ENCODE assay signal across 35 mouse cellular contexts in genomic region chr9:44411601-44412130, GRCm38 (mm10). TPM values are rescaled to one million over a fixed set of nuclear protein-coding genes. Genes with fewer than 3 reads are reported as not detected.
DNase-seq lines count a peak whose midpoint lies in the region; ATAC-seq and TF ChIP-seq lines count a peak whose summit lies in the region.
"Had no signal": no experiment of that assay in that cellular context is flagged by ENCODE, and none has a peak within 500 bp of the region (broad histone marks: within the 10 kb centered on the region; RNA-seq: fewer than 3 reads in every experiment).

No protein-coding gene starts in this region.

- 0 out of 2 replicates have a peak overlapping the region, but pooled peaks have one; percentile 1 for H3K9ac ChIP-seq in liver, embryonic 12.5 days
- no peak overlapping the region for H3K9ac ChIP-seq in ES-Bruce4 (ENCODE audit: low read depth, poor library complexity, severe bottlenecking)
- H3K9ac ChIP-seq: forebrain, embryonic 13.5 days; heart, embryonic 15.5 days; hindbrain, embryonic 12.5 days; intestine, embryonic 15.5 days; limb, embryonic 15.5 days; lung, embryonic 14.5 days; midbrain, embryonic 12.5 days; stomach, embryonic 15.5 days had no signal

- H3K4me2 ChIP-seq in liver, embryonic 12.5 days, result no peak overlapping the region
- no peak overlapping the region for H3K4me2 ChIP-seq in myocyte (ENCODE audit: low read depth)
- H3K4me2 ChIP-seq: forebrain, embryonic 13.5 days; heart, embryonic 15.5 days; hindbrain, embryonic 12.5 days; intestine, embryonic 15.5 days; limb, embryonic 15.5 days; lung, embryonic 14.5 days; midbrain, embryonic 12.5 days; stomach, embryonic 15.5 days had no signal

- ATAC-seq in liver, embryonic 12.5 days, result no peak
- ATAC-seq in CD4-positive, CD25-positive, alpha-beta regulatory T cell, adult 4 months, result no peak
- ATAC-seq: forebrain, embryonic 13.5 days; hindbrain, postnatal 0 days; intestine, embryonic 15.5 days had no signal

- H3K4me3 ChIP-seq in liver, embryonic 12.5 days, result no peak overlapping the region
- H3K4me3 ChIP-seq in ES-Bruce4 (ENCODE audit: low read depth, low read length), result no peak overlapping the region
- no peak overlapping the region for H3K4me3 ChIP-seq in myocyte
- H3K4me3 ChIP-seq: forebrain, embryonic 13.5 days; heart, embryonic 10.5 days; heart, embryonic 15.5 days; hindbrain, embryonic 12.5 days; intestine, embryonic 15.5 days; limb, embryonic 10.5 days; limb, embryonic 15.5 days; midbrain, embryonic 12.5 days; stomach, embryonic 15.5 days had no signal

- peaks cover 57% of the 10 kb centered on the region for H3K4me1 ChIP-seq in liver, embryonic 12.5 days
- H3K4me1 ChIP-seq in ES-Bruce4 (ENCODE audit: control insufficient read depth, insufficient read depth, low read length), result no peaks in the 10 kb centered on the region

- TF ChIP-seq EP300 in ES-Bruce4 (IDR thresholded peaks at IDR 0.05; ENCODE audit: insufficient read depth, low read depth, low read length), result no peak

- TF ChIP-seq POLR2A in ES-Bruce4 (IDR thresholded peaks at IDR 0.05; ENCODE audit: insufficient read depth, low read length), result no peak
- no peak for TF ChIP-seq POLR2A in myocyte (IDR thresholded peaks at IDR 0.05; ENCODE audit: insufficient read length, low read depth)

- H3K36me3 ChIP-seq in liver, embryonic 12.5 days, result peaks cover 80% of the 10 kb centered on the region
- H3K36me3 ChIP-seq in ES-Bruce4 (ENCODE audit: control insufficient read depth, insufficient read depth, low read length, poor library complexity, severe bottlenecking) (peaks cover 63% of the 10 kb centered on the region), myocyte (ENCODE audit: control insufficient read depth, insufficient read depth) (peaks cover 46% of the 10 kb centered on the region)

- no peaks in the 10 kb centered on the region for H3K9me3 ChIP-seq in liver, embryonic 12.5 days (replicated peaks)
- H3K9me3 ChIP-seq in ES-Bruce4 (replicated peaks; ENCODE audit: control insufficient read depth, insufficient read depth, low read length, poor library complexity, severe bottlenecking), result no peaks in the 10 kb centered on the region
- H3K9me3 ChIP-seq: forebrain, embryonic 13.5 days; heart, embryonic 10.5 days; heart, embryonic 15.5 days; hindbrain, embryonic 12.5 days; intestine, embryonic 15.5 days; limb, embryonic 10.5 days; limb, embryonic 15.5 days; midbrain, embryonic 12.5 days; stomach, embryonic 15.5 days had no signal

- no peak for DNase-seq in liver
- DNase-seq in gonadal fat pad, adult 2 months (ENCODE audit: low read depth), result peak; percentile 70
- no peak for DNase-seq in adrenal gland, adult 2 months
- DNase-seq: adrenal gland, adult 8-10 months; B cell, adult 2 months; cerebellum, adult 8-10 months; embryo, embryonic 11 days; gastrocnemius, postnatal 10 days; kidney, adult 2 months; lung, embryonic 14.5 days; lung, postnatal 14 days; retina, postnatal 1 day; right cerebral cortex, postnatal 14 days; thymus, postnatal 14 days had no signal

- H3ac ChIP-seq in myocyte (ENCODE audit: control insufficient read depth, insufficient read length), result no peak overlapping the region

- H3K27ac ChIP-seq in liver, embryonic 12.5 days, result peak overlapping the region; percentile 70
- 0 out of 2 replicates have a peak overlapping the region, but pooled peaks have one; percentile 16 for H3K27ac ChIP-seq in ES-Bruce4 (ENCODE audit: insufficient read depth, low read length)
- H3K27ac ChIP-seq: forebrain, embryonic 13.5 days; heart, embryonic 10.5 days; heart, embryonic 15.5 days; hindbrain, embryonic 12.5 days; hindbrain, postnatal 0 days; intestine, embryonic 15.5 days; kidney, postnatal 0 days; limb, embryonic 10.5 days; limb, embryonic 15.5 days; midbrain, embryonic 12.5 days; stomach, embryonic 15.5 days had no signal

- WGBS in liver, embryonic 12.5 days (ENCODE audit: insufficient replicate concordance), result 69% methylated on average over 1 of the region's 1 CpGs

- peaks cover 29% of the 10 kb centered on the region for H3K79me2 ChIP-seq in myocyte (ENCODE audit: control insufficient read depth, insufficient read depth)

- TF ChIP-seq CTCF in ES-Bruce4 (IDR thresholded peaks at IDR 0.05; ENCODE audit: low read depth, low read length), result no peak

- no peaks in the 10 kb centered on the region for H3K27me3 ChIP-seq in liver, embryonic 12.5 days (replicated peaks)
- no peaks in the 10 kb centered on the region for H3K27me3 ChIP-seq in ES-Bruce4 (ENCODE audit: control insufficient read depth, insufficient read depth, low read length, poor library complexity, severe bottlenecking)
- no peaks in the 10 kb centered on the region for H3K27me3 ChIP-seq in myocyte (ENCODE audit: control insufficient read depth, insufficient read depth, insufficient read length)
- H3K27me3 ChIP-seq: forebrain, embryonic 13.5 days; heart, embryonic 15.5 days; hindbrain, embryonic 12.5 days; intestine, embryonic 15.5 days; limb, embryonic 15.5 days; midbrain, embryonic 12.5 days; stomach, embryonic 15.5 days had no signal

TF ChIP-seq in myocyte, 11 proteins besides CTCF, POLR2A, EP300 and RAD21:
- no peak for TF ChIP-seq E2F4 (IDR thresholded peaks at IDR 0.05; ENCODE audit: insufficient read depth)
- no peak for TF ChIP-seq MAX (IDR thresholded peaks at IDR 0.05; ENCODE audit: low read depth)
- TF ChIP-seq POLR2AphosphoS2 (IDR thresholded peaks at IDR 0.05; ENCODE audit: insufficient read length, low read depth), result peak; percentile 53

RNA-seq across cellular contexts. Expression of gene Trappc4, which starts 4.3 kb away (rescaled TPM):
- 77.7 and 79.9 TPM in 2 replicates for polyA plus RNA-seq in liver, embryonic 12.5 days (2016; fragmentation: Nextera tagmentation; extraction: Ambion mirVana)
- polyA plus RNA-seq in ES-Bruce4 (2011; ENCODE audit: insufficient read depth, insufficient read length, low read depth, missing spikeins), result 83.0 and 89.8 TPM in 2 replicates
- polyA plus RNA-seq in gonadal fat pad, adult 2 months (2012; rRNA removed), result 63.4 and 83.7 TPM in 2 replicates
- 119 TPM for polyA plus RNA-seq in myocyte (2012; fragmentation: generic; extraction: Trizol)
- 10 to 100 TPM; 81.3 to 92.1 TPM for total RNA-seq in adrenal gland, adult 2 months (2021)
- polyA plus RNA-seq in adrenal gland, adult 2 months (2012; rRNA removed), result 44.2 and 51.2 TPM in 2 replicates
- polyA plus RNA-seq in CD4-positive, CD25-positive, alpha-beta regulatory T cell, adult 4 months (2017; shearing (Covaris generic)), result 100 to 1,000 TPM; 143 to 153 TPM

RNA-seq across cellular contexts. Expression of gene Rps25, which starts 4.7 kb away (rescaled TPM):
- 1,783 and 1,792 TPM in 2 replicates for polyA plus RNA-seq in liver, embryonic 12.5 days (2016; fragmentation: Nextera tagmentation; extraction: Ambion mirVana)
- polyA plus RNA-seq in ES-Bruce4 (2011; ENCODE audit: insufficient read depth, insufficient read length, low read depth, missing spikeins) (4,348 and 4,428 TPM in 2 replicates), myocyte (2012; fragmentation: generic; extraction: Trizol) (1,955 TPM)
- 255 and 355 TPM in 2 replicates for polyA plus RNA-seq in gonadal fat pad, adult 2 months (2012; rRNA removed)
- total RNA-seq in adrenal gland, adult 2 months (2021), result 1,000 to 10,000 TPM; 1,025 to 1,177 TPM
- 21.7 and 23.2 TPM in 2 replicates for polyA plus RNA-seq in adrenal gland, adult 2 months (2012; rRNA removed)
- polyA plus RNA-seq in CD4-positive, CD25-positive, alpha-beta regulatory T cell, adult 4 months (2017; shearing (Covaris generic)), result 1,000 to 10,000 TPM; 2,962 to 3,624 TPM

RNA-seq across cellular contexts. Expression of gene Ccdc84, which starts 6.7 kb away (rescaled TPM):
- 16.8 and 18.6 TPM in 2 replicates for polyA plus RNA-seq in liver, embryonic 12.5 days (2016; fragmentation: Nextera tagmentation; extraction: Ambion mirVana)
- polyA plus RNA-seq in ES-Bruce4 (2011; ENCODE audit: insufficient read depth, insufficient read length, low read depth, missing spikeins), result 13.7 and 14.3 TPM in 2 replicates
- 25.4 and 35.0 TPM in 2 replicates for polyA plus RNA-seq in gonadal fat pad, adult 2 months (2012; rRNA removed)
- polyA plus RNA-seq in myocyte (2012; fragmentation: generic; extraction: Trizol), result 15.6 TPM
- total RNA-seq in adrenal gland, adult 2 months (2021), result 10 to 100 TPM; 14.5 to 21.1 TPM
- 12.3 and 23.7 TPM in 2 replicates for polyA plus RNA-seq in adrenal gland, adult 2 months (2012; rRNA removed)
- polyA plus RNA-seq in CD4-positive, CD25-positive, alpha-beta regulatory T cell, adult 4 months (2017; shearing (Covaris generic)), result 10 to 100 TPM; 24.7 to 27.2 TPM

RNA-seq across cellular contexts. Expression of gene Slc37a4, which starts 15.0 kb away (rescaled TPM):
- 19.7 and 21.1 TPM in 2 replicates for polyA plus RNA-seq in liver, embryonic 12.5 days (2016; fragmentation: Nextera tagmentation; extraction: Ambion mirVana)
- polyA plus RNA-seq in ES-Bruce4 (2011; ENCODE audit: insufficient read depth, insufficient read length, low read depth, missing spikeins), result 7.7 and 8.1 TPM in 2 replicates
- polyA plus RNA-seq in gonadal fat pad, adult 2 months (2012; rRNA removed), result 90.4 and 96.0 TPM in 2 replicates
- polyA plus RNA-seq in myocyte (2012; fragmentation: generic; extraction: Trizol), result 20.8 TPM
- 10 to 100 TPM; 14.4 to 15.6 TPM for total RNA-seq in adrenal gland, adult 2 months (2021)
- polyA plus RNA-seq in adrenal gland, adult 2 months (2012; rRNA removed), result 27.9 and 33.5 TPM in 2 replicates
- polyA plus RNA-seq in CD4-positive, CD25-positive, alpha-beta regulatory T cell, adult 4 months (2017; shearing (Covaris generic)), result 10 to 100 TPM; 16.1 to 19.7 TPM

RNA-seq across cellular contexts. Expression of gene Foxr1, which starts 29.3 kb away (rescaled TPM):
- not detected in 2 replicates for polyA plus RNA-seq in liver, embryonic 12.5 days (2016; fragmentation: Nextera tagmentation; extraction: Ambion mirVana)
- polyA plus RNA-seq in ES-Bruce4 (2011; ENCODE audit: insufficient read depth, insufficient read length, low read depth, missing spikeins), result 1.3 and 1.8 TPM in 2 replicates
- polyA plus RNA-seq in gonadal fat pad, adult 2 months (2012; rRNA removed), result 0.05 TPM in 1 of 2 replicates, not detected in the other
- not detected for polyA plus RNA-seq in myocyte (2012; fragmentation: generic; extraction: Trizol)
- total RNA-seq in adrenal gland, adult 2 months (2021), result not detected
- polyA plus RNA-seq in adrenal gland, adult 2 months (2012; rRNA removed), result not detected in 2 replicates
- polyA plus RNA-seq in CD4-positive, CD25-positive, alpha-beta regulatory T cell, adult 4 months (2017; shearing (Covaris generic)), result under 1 TPM in 1 of 2 experiments, not detected in 1; 0.43 TPM
- total RNA-seq: adrenal gland, adult 8-10 months; gastrocnemius, postnatal 10 days; granulocyte monocyte progenitor cell, adult 5-6 weeks; heart, postnatal 25 days; hindbrain, postnatal 0 days; left cerebral cortex, postnatal 10 days had no signal
- polyA plus RNA-seq: embryonic facial prominence, embryonic 14.5 days; forebrain, embryonic 13.5 days; heart, embryonic 10.5 days; heart, embryonic 15.5 days; hindbrain, embryonic 12.5 days; hindbrain, postnatal 0 days; intestine, embryonic 15.5 days; kidney, adult 2 months; kidney, postnatal 0 days; large intestine, adult 2 months; limb, embryonic 10.5 days; limb, embryonic 15.5 days; lung, embryonic 14.5 days; midbrain, embryonic 12.5 days; neural tube, embryonic 14.5 days; stomach, embryonic 15.5 days had no signal

Comparison
In these comparisons a context has a peak if more than half of its experiments do, and no peak if none do; other contexts are left out.
1. RNA of gene Rps25, which starts 4.7 kb away (polyA plus RNA-seq): 4,348 to 4,428 TPM in ES-Bruce4, 2,962 to 3,624 TPM in CD4-positive, CD25-positive, alpha-beta regulatory T cell, adult 4 months, 1,955 TPM in myocyte (single experiment), 1,783 to 1,792 TPM in liver, embryonic 12.5 days and 255 to 355 TPM in gonadal fat pad, adult 2 months; 21.7 to 23.2 TPM in adrenal gland, adult 2 months; every median in the first group is over 10 times any median in the second.